Mouse (Mus musculus): ENCODE results near the gene Ccdc138. TPM values are rescaled to one million over a fixed set of nuclear protein-coding genes. Genes with fewer than 3 reads are reported as not detected.

Gene Ccdc138
- total RNA-seq, 1 experiment = 6.6 TPM

GRCm38 (mm10) chr10:58585427-58586223 is 87.9 kb downstream of the Ccdc138 start:
- no peaks in the 10 kb centered on the region for H3K9me3 ChIP-seq (ENCODE audit: control insufficient read depth, insufficient read depth, low read depth, low read length)
- H3K9ac ChIP-seq (ENCODE audit: insufficient read depth, low read depth, low read length, poor library complexity, severe bottlenecking) = no peak overlapping the region
- no peaks in the 10 kb centered on the region for H3K36me3 ChIP-seq (ENCODE audit: control insufficient read depth, insufficient read depth, low read length, poor library complexity, severe bottlenecking)
- H3K27ac ChIP-seq (ENCODE audit: insufficient read depth, low read depth, low read length, poor library complexity, severe bottlenecking) = no peak overlapping the region
- in situ Hi-C loops (cut with MboI; ENCODE audit: low sequenced_read_pairs in 2 of 2, unreplicated experiment in 2 of 2) = no loop called here
- no peak overlapping the region for H3K4me3 ChIP-seq (ENCODE audit: insufficient read depth in 1 of 2, low read depth in 1 of 2, low read length in 2 of 2, poor library complexity in 1 of 2, severe bottlenecking in 1 of 2)
- DNase-seq (ENCODE audit: low read depth, low spot score) = no peak
- H3K4me1 ChIP-seq (ENCODE audit: control insufficient read depth in 2 of 2, insufficient read depth in 2 of 2, low read length in 2 of 2, poor library complexity in 1 of 2) = no peaks in the 10 kb centered on the region
- TF ChIP-seq ZC3H11A (IDR thresholded peaks at IDR 0.05; ENCODE audit: borderline replicate concordance, low read depth, low read length) (no peak), HCFC1 (IDR thresholded peaks at IDR 0.05; ENCODE audit: borderline replicate concordance, insufficient read depth, low read length) (no peak), MAFK (IDR thresholded peaks at IDR 0.05; ENCODE audit: insufficient read depth, low read depth, low read length) (no peak), CHD2 (IDR thresholded peaks at IDR 0.05; ENCODE audit: low read depth, low read length) (no peak), ZNF384 (IDR thresholded peaks at IDR 0.05; ENCODE audit: low read depth, low read length) (no peak)

GRCm38 (mm10) chr10:58594486-58594885 is 96.7 kb downstream of the Ccdc138 start:
- Histone ChIP-seq H3K27ac (ENCODE audit: insufficient read depth, low read depth, low read length, poor library complexity, severe bottlenecking) (no peak overlapping the region), H3K4me1 (ENCODE audit: control insufficient read depth in 2 of 2, insufficient read depth in 2 of 2, low read length in 2 of 2, poor library complexity in 1 of 2) (peaks cover 3 to 7% of the 10 kb centered on the region in 2 experiments; a peak in 3 of 4 replicates), H3K36me3 (ENCODE audit: control insufficient read depth, insufficient read depth, low read length, poor library complexity, severe bottlenecking) (no peaks in the 10 kb centered on the region), H3K4me3 (ENCODE audit: insufficient read depth in 1 of 2, low read depth in 1 of 2, low read length in 2 of 2, poor library complexity in 1 of 2, severe bottlenecking in 1 of 2) (no peak overlapping the region), H3K9me3 (ENCODE audit: control insufficient read depth, insufficient read depth, low read depth, low read length) (no peaks in the 10 kb centered on the region), H3K9ac (ENCODE audit: insufficient read depth, low read depth, low read length, poor library complexity, severe bottlenecking) (no peak overlapping the region)
- TF ChIP-seq CHD2 (IDR thresholded peaks at IDR 0.05; ENCODE audit: low read depth, low read length) (no peak), ZNF384 (IDR thresholded peaks at IDR 0.05; ENCODE audit: low read depth, low read length) (no peak), ZC3H11A (IDR thresholded peaks at IDR 0.05; ENCODE audit: borderline replicate concordance, low read depth, low read length) (no peak), MAFK (IDR thresholded peaks at IDR 0.05; ENCODE audit: insufficient read depth, low read depth, low read length) (no peak), HCFC1 (IDR thresholded peaks at IDR 0.05; ENCODE audit: borderline replicate concordance, insufficient read depth, low read length) (no peak)
- no peak for DNase-seq (ENCODE audit: low read depth, low spot score)
- in situ Hi-C loops (cut with MboI; ENCODE audit: low sequenced_read_pairs in 2 of 2, unreplicated experiment in 2 of 2) = no loop called here

- Histone ChIP-seq H3K4me1 (ENCODE audit: control insufficient read depth in 2 of 2, insufficient read depth in 2 of 2, low read length in 2 of 2, poor library complexity in 1 of 2) (peaks cover 3 to 7% of the 10 kb centered on the region in 2 experiments; a peak in 3 of 4 replicates), H3K9ac (ENCODE audit: insufficient read depth, low read depth, low read length, poor library complexity, severe bottlenecking) (no peak overlapping the region), H3K4me3 (ENCODE audit: insufficient read depth in 1 of 2, low read depth in 1 of 2, low read length in 2 of 2, poor library complexity in 1 of 2, severe bottlenecking in 1 of 2) (no peak overlapping the region), H3K36me3 (ENCODE audit: control insufficient read depth, insufficient read depth, low read length, poor library complexity, severe bottlenecking) (no peaks in the 10 kb centered on the region), H3K27ac (ENCODE audit: insufficient read depth, low read depth, low read length, poor library complexity, severe bottlenecking) (no peak overlapping the region), H3K9me3 (ENCODE audit: control insufficient read depth, insufficient read depth, low read depth, low read length) (no peaks in the 10 kb centered on the region)
- no peak for DNase-seq (ENCODE audit: low read depth, low spot score)
- in situ Hi-C loops (cut with MboI; ENCODE audit: low sequenced_read_pairs in 2 of 2, unreplicated experiment in 2 of 2) = no loop called here
- TF ChIP-seq CHD2 (IDR thresholded peaks at IDR 0.05; ENCODE audit: low read depth, low read length) (no peak), MAFK (IDR thresholded peaks at IDR 0.05; ENCODE audit: insufficient read depth, low read depth, low read length) (no peak), ZC3H11A (IDR thresholded peaks at IDR 0.05; ENCODE audit: borderline replicate concordance, low read depth, low read length) (no peak), HCFC1 (IDR thresholded peaks at IDR 0.05; ENCODE audit: borderline replicate concordance, insufficient read depth, low read length) (no peak), ZNF384 (IDR thresholded peaks at IDR 0.05; ENCODE audit: low read depth, low read length) (no peak)
These were observed 97.4 kb downstream of the Ccdc138 start for GRCm38 (mm10) chr10:58595197-58595596.

GRCm38 (mm10) chr10:58595821-58596220 is 98.1 kb downstream of the Ccdc138 start:
- Histone ChIP-seq H3K4me3 (ENCODE audit: insufficient read depth in 1 of 2, low read depth in 1 of 2, low read length in 2 of 2, poor library complexity in 1 of 2, severe bottlenecking in 1 of 2) (no peak overlapping the region), H3K27ac (ENCODE audit: insufficient read depth, low read depth, low read length, poor library complexity, severe bottlenecking) (no peak overlapping the region), H3K9me3 (ENCODE audit: control insufficient read depth, insufficient read depth, low read depth, low read length) (no peaks in the 10 kb centered on the region), H3K9ac (ENCODE audit: insufficient read depth, low read depth, low read length, poor library complexity, severe bottlenecking) (no peak overlapping the region), H3K4me1 (ENCODE audit: control insufficient read depth in 2 of 2, insufficient read depth in 2 of 2, low read length in 2 of 2, poor library complexity in 1 of 2) (peaks cover 4 to 8% of the 10 kb centered on the region in 2 experiments; a peak in 3 of 4 replicates), H3K36me3 (ENCODE audit: control insufficient read depth, insufficient read depth, low read length, poor library complexity, severe bottlenecking) (no peaks in the 10 kb centered on the region)
- in situ Hi-C loops (cut with MboI; ENCODE audit: low sequenced_read_pairs in 2 of 2, unreplicated experiment in 2 of 2) = no loop called here
- no peak for TF ChIP-seq ZNF384 (IDR thresholded peaks at IDR 0.05; ENCODE audit: low read depth, low read length)
- no peak for TF ChIP-seq HCFC1 (IDR thresholded peaks at IDR 0.05; ENCODE audit: borderline replicate concordance, insufficient read depth, low read length)
- TF ChIP-seq MAFK (IDR thresholded peaks at IDR 0.05; ENCODE audit: insufficient read depth, low read depth, low read length) = no peak
- no peak for TF ChIP-seq ZC3H11A (IDR thresholded peaks at IDR 0.05; ENCODE audit: borderline replicate concordance, low read depth, low read length)
- no peak for TF ChIP-seq CHD2 (IDR thresholded peaks at IDR 0.05; ENCODE audit: low read depth, low read length)
- DNase-seq (ENCODE audit: low read depth, low spot score) = no peak
